Mouse (Mus musculus) frontal cortex, postnatal 14 days (tissue): ENCODE measurements around the gene Rhoc.
"Not testable (repeated sequence)": the region's sequence is repeated elsewhere in the genome, so short reads cannot be mapped to it uniquely, and the experiment has no call there.

Source experiments
- DNase-seq, 2 experiments: peaks; one replicate each; pipeline ENCODE4 v3.0.0; 2022; ENCODE audit warnings: low spot score in 2 of 2

Gene Rhoc

DNA sequence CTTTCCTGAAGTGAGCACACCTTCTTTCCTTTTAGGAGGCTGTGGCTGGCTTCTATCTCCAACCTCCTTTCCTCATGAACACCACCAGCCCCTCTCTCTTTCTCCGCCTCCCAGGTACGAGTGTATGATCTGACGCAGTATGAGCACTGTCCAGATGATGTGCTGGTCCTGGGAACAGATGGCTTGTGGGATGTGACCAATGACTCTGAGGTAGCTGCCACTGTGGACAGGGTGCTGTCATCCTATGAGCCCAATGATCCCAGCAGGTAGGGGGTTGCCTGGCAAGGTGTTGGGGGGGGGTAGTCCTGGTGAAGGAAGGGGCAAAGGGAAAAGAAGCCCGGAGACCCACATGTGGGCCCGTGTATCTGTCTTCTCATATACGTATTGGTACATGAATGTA lies 2.9 kb upstream of the Rhoc start:
- no peak for DNase-seq

DNA sequence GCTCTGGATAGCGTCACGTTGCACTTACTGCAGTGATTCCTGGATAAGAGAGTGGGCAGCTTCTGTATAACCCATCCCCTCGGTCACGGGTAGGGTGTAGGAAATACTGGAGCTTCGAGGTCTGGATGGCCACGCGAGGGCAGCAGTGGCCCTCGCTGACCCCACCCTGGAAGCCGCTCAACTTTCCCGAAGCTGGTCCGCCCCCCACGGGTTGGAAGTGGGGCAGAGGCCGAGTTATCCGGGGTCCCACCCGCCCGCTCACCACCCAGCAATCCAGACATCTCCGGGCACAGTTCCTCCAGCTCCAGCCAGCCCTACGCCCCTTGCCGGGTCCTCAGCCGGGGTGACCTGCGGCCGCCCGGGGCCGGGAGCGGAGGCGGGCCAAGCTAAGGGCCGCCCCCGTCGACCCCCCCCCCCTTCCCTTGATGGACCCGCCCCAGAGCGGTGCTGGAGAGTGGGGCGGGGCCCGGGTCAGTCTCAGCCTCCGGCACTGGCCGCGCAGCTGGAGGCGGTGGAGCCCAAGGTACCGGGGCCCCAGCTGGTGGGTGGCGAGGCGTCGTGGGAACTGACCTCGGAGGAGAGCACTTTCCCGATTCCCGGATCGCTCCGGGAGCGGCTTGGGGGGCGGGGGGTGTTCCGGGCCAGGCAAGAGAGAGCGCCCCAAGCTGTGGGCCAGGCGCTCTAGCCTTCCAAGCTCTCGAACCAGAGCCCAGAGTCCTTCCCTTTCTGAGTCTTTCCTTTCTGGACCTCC lies 561 bp downstream of the Rhoc start:
- peak; percentile 49 to 51 for DNase-seq

DNA sequence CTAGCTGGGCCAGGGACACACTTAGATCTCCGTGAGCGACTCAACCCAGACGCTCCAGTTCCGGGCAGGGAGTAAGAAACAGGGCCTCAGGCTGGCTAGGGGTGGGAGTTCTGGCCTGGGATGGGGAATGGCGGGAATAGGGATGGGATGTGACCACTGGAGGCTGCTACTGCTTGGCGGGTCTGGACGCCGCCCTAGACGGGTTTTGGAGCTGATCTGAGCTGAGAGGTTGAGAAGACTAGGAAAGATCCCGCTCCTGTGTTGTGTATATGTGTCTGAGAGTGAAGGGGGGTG lies 1.1 kb downstream of the Rhoc start:
- no peak for DNase-seq

DNA sequence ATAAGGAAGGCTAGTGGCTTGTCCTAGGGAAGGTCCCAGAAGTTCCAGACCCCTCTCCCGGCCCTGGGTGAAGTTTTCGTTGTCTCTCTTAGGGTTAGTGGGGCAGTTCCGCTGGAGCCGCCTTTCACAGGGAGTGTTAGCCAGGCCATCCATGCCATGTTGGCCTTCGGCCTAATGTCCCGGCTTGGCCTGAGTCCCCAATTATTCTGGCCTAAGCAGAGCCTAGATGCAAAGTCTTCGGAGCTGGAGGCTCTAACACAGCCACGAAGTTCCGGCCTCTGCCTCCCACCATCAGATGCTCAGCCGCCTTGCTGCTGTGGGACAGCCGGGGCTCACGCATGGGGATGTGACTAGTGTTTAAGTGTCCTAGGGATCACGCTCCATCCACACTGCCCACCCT lies 1.6 kb downstream of the Rhoc start:
- no peak for DNase-seq

DNA sequence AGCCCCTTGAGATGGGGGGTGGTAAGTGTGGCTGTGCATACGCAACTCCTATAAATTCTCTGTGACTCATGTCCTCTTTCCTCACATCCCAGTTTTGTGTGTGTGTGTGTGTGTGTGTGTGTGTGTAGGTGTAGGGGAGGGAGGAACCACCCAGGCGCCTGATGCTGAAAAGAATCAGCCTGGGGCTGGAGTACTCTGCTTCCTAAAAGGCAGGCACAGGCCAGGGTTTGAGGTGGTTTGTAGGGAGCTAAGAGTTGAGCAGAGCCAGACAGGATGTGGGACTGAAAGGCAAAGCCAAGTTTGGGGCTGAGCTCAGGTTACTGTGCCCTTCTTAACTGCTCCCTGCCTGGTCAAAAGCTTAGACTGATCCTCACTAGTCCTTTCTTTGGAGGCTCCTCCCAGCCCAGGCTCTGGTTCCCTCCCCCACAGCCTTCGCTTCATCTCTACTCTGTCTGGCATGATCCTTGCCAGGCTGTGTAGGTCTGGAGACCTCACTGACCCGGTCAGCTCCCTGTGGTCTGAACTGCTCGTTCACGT lies 2.3 kb downstream of the Rhoc start:
- DNase-seq, result no peak

DNA sequence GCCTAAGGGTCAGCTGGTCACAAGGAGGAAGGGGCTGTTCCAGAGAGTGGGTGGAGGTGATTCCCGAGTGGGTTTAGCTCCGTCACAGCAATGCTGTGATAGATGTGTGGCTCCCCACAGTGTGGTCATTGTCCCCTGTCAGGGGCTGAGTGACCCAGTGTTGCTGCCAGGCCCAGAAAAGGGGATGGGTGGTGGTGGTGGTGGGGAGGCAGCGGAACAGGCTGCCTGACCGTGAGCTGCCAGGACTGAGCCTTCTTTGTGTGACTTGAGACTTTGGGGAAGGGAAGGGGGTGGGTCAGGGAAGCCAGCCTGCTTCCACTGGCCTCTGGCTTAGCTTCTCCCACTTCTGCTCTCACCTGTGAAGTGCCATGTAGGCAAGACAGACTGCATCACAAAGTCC lies 2.8 kb downstream of the Rhoc start:
- no peak for DNase-seq

DNA sequence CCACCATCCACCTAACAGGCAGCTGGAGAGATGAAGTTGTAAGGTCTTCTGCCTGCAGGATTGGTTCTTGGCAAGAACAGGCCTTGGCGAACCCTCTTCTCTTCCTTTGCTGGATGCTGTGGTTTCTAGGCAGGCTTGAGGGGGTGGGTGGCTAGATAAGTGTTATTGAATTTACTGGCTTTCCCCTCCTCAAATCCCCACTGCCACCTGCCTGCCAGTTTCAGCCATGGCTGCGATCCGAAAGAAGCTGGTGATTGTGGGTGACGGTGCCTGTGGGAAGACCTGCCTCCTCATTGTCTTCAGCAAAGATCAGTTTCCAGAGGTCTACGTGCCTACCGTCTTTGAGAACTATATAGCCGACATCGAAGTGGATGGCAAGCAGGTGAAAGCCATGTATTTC lies 3.5 kb downstream of the Rhoc start:
- no peak for DNase-seq

DNA sequence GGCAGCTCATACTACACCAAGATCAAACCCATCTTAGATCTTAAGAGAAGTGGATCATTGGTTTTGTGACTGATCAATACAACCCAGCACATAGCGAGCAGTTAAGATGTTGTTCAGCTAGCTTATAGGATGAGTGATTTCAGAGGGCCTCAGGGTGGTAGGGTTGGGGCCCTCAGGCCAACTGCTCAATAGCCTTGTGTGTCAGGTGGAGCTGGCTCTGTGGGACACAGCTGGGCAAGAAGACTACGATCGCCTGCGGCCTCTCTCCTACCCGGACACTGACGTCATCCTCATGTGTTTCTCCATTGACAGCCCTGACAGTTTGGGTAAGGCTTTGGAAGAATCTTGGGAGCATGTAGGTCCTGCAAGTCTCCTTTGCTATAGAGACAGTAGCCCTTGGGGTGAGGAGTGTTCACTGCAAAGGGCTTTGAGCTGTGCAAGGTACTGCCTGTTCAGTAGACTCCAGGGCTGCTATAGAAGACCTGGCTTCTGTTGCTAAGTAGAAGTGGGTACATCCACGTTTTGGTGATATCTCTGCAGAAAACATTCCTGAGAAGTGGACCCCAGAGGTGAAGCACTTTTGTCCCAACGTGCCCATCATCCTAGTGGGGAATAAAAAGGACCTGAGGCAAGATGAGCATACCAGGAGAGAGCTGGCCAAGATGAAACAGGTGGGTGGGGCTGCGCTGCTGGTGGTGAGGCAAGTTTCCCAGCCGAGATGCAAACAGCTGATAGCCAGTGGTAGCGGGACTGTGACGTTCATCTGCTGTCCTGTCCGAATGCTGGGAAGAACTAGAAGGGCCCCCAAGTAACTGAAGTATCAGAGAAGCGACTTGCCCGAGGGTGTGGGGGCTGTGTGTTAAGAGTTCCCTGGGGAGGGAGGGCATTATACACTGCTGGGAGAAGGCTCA lies 4.4 kb downstream of the Rhoc start:
- no peak for DNase-seq

DNA sequence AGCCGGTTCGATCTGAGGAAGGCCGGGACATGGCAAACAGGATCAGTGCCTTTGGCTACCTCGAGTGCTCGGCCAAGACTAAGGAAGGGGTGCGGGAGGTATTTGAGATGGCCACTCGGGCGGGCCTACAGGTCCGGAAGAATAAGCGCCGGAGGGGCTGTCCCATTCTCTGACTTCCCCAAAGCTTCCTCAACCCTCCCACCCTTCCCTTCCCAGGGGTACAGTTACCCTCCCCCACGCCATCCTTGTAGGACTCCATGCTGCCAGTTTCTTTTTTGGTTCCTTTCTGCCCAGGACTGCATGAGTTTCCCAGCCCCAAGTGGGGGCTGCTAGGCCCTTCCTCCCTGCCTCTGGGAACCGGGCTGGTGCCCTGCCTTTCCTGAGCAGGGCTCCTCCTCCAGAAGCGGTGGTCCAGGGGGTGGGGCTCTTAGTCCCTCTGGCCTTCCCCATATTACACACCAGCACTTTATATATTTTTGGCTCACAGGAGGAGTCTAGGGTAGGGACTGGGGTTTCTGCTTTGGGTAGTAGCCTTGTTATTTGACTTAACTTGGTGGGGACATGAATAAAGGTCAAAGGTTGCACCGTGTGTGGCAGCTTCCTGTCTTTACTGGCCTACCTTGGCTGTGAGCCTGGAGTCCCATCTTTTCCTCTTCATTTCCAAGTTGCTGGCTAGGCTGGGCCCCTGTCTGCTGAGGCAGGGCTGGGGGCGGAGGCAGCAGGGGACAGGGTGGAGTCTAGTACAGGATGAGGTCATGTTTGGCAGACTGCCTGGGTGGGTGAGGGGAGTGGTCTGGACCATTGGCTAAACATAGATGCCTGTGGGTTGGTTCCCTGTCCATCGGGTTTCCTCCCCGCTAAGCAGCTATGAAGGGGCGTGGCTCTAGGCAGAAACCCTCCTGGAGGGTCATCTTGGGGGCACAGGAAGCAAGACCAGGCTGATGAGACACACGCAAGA lies 6.0 kb downstream of the Rhoc start:
- peak; percentile 71 to 85 for DNase-seq

DNA sequence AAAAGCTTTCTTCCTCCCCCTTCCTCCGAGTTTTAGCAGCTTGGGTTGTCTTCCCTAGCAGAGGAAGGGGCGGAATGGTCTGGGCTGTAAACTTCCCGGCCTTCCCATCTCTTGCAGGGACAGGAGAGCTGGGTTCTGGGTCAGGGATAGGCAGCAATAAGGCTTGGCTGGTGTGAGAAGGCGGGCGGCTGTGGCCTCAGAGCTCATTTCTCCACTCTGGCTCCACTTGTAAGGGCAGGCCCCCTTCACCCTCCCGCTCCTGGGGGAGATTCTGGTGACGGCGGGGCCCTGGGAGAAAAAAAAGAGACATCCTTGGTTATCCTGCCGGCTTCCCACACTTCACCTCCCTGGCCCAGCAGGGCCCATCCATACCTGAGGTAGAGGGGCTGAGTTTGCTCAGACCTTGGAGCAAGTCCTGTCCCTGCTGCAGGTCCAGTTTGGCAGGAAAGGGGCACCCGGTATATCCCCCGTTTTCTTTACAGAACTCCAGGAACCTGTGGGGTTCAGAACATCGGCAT lies 6.8 kb downstream of the Rhoc start:
- DNase-seq, result no peak

DNA sequence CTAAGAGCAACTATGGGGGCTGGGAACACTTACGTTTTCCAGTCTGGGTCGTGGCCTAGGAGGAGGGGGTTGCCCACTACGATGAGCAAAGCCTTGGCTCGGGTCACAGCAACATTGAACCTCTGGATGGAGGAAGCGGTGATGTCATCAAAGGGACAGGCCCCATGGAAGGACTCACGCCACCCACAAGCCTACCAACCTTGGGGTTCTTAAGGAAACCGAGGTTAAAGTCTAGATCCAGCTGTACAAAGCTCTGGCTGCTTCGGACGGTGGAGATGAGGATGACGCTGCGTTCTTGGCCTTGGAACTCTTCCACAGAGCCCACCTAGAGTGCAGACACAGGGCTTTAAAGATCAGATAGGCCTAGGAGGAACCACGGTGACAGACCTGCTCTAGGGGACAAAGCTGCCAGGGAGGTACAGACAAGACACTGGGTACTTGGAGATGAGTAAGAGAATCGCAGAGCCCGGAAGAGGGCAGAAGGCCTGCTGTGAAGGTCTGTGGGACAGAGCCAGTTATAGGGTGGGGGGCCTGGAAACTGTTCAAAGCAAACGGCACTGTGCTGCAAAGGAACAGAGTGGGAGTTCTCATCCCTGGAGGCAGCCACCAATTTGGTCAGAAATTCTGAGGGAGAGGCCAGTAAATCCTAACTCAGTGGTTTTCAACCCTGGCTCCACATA lies 7.6 kb downstream of the Rhoc start:
- DNase-seq, result no peak

DNA sequence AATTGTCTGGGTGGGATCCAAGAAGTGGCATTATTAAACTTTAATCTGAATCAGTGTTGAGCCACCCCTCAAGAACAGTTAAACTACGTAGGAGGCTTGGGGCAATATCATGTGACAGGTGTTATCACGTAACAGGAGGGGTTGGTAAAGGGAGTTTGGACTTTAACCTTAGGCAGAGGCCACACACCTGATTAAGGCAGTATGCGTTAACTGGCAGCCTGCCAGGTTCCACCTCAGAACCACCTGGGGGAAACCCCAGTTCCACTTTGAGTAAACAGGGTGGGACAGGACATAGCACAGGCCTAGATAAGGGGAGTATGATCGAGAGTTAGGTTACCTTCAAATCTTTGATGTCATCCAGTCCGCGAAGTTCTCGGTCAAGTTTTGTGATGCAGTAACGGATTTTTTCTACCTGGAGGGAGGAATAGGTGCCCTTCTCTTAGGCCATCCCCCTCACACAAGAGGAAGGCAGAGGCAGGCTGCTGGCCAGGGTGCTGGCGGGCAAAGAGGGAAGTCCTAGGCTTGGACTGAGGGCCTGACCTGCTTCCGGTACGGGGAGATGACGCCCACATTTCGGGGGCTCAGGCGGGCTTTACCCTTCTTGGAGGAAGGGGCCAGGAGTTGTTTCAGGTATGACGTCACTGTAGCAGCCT lies 8.4 kb downstream of the Rhoc start:
- DNase-seq, result no peak

DNA sequence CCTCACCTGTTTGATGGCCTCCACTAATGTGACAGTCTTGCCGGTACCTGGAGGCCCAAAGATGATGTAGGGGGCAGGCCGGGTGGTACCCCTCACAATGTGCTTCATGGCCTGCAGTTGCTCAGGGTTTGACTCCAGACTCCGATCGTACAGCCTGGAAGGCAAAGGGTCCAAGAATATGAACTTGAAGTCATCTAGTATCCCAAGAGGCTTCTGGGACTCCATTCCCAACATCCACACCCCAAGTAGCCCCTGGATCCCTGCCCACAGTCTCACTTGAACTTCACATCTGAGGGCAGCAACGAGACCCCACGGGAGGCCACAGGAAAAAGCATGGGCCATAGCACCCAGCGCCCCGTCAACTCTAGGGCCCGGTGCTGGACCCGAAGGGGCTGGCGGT lies 12.5 kb downstream of the Rhoc start:
- no peak for DNase-seq

DNA sequence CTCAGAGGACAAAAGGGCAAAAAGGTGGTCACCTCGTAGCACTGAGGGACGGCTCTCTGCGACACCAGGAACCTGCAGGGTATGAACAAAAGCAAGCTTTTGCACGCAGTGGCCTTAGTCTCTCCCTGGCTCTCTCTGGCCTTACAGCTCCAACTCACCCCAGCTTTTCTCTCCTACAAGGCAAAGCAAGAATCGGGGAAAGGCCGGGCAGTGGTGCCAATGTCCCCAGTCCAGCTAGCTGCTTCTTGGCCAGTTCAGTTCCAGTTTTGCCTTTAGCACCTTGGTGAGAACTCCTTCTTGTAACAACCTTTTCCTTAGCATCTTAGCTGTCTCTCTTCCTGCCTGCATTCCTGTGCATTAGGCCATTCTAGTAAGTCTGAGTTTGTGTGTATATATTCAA lies 13.3 kb downstream of the Rhoc start:
- DNase-seq, result no peak

DNA sequence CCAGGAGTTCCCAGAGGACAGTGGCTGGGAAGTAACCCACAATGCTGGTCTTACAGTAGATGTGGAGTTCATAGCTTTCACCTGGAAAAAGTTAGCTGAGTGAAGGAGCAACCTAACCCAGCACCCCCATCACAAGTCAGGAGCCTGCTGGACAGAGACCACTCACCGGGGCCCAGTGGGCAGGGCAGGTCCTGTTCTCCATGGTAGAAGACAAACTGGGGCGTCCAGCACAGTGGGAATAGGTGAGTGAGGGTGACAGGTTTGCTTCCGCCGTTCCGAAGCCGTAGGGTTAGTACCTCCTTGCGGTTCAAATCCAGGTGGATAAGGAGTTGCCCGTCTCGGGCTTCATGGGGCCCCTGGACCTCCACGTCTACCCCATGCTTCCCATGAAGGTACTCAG lies 16.1 kb downstream of the Rhoc start:
- no peak for DNase-seq

DNA sequence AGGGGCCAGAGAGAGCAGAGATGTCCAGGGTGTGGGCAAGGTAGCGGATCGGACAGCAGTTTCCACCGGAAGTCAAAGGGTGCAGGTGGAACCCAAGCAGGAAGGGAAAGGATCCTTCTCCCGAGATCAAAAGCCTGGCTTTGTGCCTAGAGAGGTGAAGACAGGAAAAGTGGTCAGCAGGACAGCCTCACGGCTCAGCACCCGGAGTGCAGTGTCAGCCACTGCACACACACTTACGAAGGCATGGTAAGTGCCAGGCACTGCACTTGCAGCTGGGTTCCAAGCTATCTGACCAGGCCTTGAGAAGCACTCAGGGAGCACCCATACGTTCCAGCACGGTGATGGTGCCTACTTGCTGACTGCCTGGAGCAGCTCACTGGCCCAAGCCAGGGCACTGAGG lies 17.4 kb downstream of the Rhoc start:
- no peak for DNase-seq

DNA sequence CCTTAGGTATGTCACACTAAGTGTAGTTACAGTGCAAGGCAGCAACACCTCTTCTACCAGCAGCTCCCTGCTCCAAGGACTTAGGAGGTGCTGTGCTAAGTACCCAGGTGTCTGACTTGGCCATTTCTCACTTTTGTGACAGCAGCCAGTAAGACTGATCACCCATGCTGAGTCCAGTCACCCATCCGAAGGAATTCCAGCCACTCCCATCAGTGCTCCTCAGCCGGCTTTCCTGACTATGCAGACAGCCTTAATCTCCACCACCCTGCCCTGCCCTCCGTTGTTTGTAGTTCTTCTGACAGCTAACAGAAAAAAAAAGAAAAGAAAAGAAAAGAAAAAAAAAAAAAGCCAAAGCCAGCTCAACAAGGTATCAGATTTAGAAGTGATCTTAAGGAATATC lies 23.6 kb downstream of the Rhoc start:
- no peak for DNase-seq

DNA sequence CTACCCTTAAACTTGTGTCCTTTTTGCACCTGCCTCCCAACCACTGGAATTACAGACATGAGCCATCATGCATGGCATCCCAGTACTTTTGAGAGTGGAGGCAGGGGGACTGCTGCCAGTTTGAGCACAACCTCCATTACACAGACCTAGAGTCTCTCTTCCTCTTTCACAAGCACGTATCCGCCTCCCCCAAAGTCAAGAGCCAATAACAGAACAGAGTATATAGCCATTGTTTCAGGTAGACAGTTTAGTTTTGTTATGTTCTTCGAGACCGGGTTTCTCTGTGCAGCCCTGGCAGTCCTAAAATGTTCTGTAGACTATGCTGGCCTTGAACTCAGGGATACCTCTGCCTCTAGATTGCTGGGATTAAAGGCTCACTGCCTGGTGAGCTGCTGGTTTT lies 24.1 kb downstream of the Rhoc start:
- no peak for DNase-seq

DNA sequence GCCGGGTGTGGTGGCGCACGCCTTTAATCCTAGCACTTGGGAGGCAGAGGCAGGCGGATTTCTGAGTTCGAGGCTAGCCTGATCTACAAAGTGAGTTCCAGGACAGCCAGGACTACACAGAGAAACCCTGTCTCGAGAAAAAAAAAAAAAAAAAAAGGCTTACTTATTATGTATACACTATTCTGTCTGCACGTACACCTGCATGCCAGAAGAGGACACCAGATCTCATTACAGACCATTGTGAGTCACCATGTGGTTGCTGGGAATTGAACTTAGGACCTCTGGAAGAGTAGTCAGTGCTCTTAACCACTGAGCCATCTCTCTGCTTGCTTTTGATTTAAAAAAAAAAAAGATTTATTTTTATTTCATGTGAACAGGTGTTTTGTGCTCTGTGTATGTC lies 25.1 kb downstream of the Rhoc start:
- not testable (repeated sequence) for DNase-seq

DNA sequence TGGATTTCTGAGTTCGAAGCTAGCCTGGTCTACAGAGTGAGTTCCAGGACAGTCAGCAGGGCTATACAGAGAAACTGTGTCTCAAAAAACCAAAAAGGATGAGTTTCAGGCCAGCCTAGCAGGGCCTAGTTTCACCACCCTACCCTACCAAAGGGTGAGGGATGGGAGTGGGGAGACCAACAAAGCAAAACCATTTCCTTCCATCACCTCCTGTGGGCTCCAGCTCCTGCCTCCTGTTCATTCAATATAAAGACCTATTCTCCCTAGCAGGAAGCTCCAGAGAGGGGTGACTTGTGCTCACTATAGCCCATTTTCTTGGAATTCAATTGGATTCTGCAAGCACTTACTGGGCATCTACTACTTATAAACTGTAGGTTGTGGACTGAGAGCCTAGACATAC lies 26.6 kb downstream of the Rhoc start:
- DNase-seq, result no peak

DNA sequence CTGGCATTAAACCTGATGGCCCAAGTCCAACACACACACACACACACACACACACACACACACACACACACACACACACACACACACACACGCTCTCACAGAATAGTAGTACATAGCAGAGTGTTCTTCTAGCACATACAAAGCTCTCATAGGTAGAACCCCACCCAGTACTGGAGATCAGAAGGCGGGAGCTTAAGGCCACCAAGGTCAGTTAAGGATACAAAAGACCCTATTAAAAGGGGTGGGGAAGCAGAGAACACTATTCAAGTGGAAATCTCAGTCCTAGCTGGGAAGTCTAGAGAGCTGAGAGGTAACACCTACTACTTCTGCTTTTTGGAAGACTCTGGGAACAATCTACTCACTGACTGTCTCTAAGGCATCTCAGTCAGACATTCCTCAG lies 27.2 kb downstream of the Rhoc start:
- DNase-seq, result no peak
